Mouse (Mus musculus): ENCODE data around the gene Fbxo28. TPM values are rescaled to one million over a fixed set of nuclear protein-coding genes. Genes with fewer than 3 reads are reported as not detected.

The Fbxo28 gene
- polyA plus RNA-seq, 1 experiment from 2014 or later: 32.1 TPM

DNA sequence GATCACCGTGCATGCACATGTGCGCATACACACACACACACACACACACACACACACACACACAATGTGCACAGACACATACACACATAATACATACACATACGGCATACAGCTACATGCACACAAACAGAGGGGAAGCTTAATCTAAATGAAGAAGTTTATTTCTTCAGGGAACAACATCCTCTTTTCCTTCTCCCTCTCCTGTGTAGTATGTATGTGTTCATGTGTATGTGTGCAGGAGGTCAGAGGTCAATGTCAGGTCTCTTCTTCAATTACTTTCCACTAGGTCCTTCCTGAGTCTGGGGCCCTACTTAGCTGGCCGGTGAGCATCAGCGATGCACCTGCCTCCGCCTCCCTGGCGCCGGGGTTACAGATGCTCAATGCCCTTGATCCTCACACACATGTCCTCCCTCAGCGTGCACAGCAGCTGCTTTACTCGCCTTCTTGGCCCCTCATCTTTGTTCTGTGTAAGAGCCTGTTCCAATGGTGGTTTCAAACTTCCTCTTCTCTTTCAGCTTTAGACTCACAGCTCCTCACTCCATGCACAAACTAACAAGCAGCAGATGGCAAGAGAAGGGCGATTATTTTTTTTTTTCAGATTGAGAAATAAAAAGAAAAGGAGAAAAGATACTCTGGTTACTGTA lies 13.2 kb upstream of the Fbxo28 start:
- ATAC-seq (ENCODE audit: low FRiP score) (no peak), DNase-seq (ENCODE audit: low spot score, missing footprints) (no peak)
- H3K4me1 ChIP-seq (ENCODE audit: control insufficient read depth, insufficient read depth, low read length): no peaks in the 10 kb centered on the region
- no peak overlapping the region for H3K9ac ChIP-seq (ENCODE audit: low read length)
- H3K27ac ChIP-seq (ENCODE audit: low read depth, low read length): no peak overlapping the region
- H3K27me3 ChIP-seq (ENCODE audit: control insufficient read depth, insufficient read depth, low read length): no peaks in the 10 kb centered on the region
- no peaks in the 10 kb centered on the region for H3K36me3 ChIP-seq (ENCODE audit: control insufficient read depth, insufficient read depth, low read length)
- no peaks in the 10 kb centered on the region for H3K9me3 ChIP-seq (ENCODE audit: control insufficient read depth, low read length)
- H3K4me2 ChIP-seq: no peak overlapping the region
- 84% methylated on average over 11 of the region's 11 CpGs for WGBS
- H3K4me3 ChIP-seq (ENCODE audit: low read depth, low read length): no peak overlapping the region

DNA sequence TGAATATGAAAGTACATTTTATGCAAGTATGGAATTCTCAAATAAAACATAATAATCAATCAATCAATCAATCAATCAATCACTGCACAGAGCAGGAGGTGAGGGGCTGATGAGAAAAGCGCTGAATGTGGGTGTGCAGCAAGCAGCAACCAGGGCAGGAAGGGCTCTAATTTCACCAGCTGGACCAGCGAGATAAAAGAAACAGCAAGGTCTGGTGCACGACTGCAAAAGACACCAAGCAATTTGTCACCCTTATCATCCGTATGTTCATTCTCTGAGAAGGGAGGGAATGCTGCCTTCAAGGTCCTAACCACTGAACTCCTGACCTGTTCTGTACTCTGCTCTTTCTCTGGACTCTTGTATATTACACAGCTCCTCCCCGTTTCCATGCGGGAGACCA lies 8.1 kb upstream of the Fbxo28 start:
- WGBS: 88% methylated on average over 6 of the region's 6 CpGs
- DNase-seq (ENCODE audit: low spot score, missing footprints) (no peak), ATAC-seq (ENCODE audit: low FRiP score) (no peak)
- no peak overlapping the region for H3K9ac ChIP-seq (ENCODE audit: low read length)
- H3K4me2 ChIP-seq: no peak overlapping the region
- no peak overlapping the region for H3K4me3 ChIP-seq (ENCODE audit: low read depth, low read length)
- no peaks in the 10 kb centered on the region for H3K36me3 ChIP-seq (ENCODE audit: control insufficient read depth, insufficient read depth, low read length)
- H3K27me3 ChIP-seq (ENCODE audit: control insufficient read depth, insufficient read depth, low read length): no peaks in the 10 kb centered on the region
- peaks cover 3% of the 10 kb centered on the region; the same call in 1 of the 2 replicates for H3K9me3 ChIP-seq (ENCODE audit: control insufficient read depth, low read length)
- no peaks in the 10 kb centered on the region for H3K4me1 ChIP-seq (ENCODE audit: control insufficient read depth, insufficient read depth, low read length)
- no peak overlapping the region for H3K27ac ChIP-seq (ENCODE audit: low read depth, low read length)

- 83% methylated on average over 5 of the region's 5 CpGs for WGBS
Observed at GRCm38 (mm10) chr1:182346491-182346890, 5.1 kb upstream of the Fbxo28 start.

GRCm38 (mm10) chr1:182345857-182346256 lies 4.4 kb upstream of the Fbxo28 start:
- 75% methylated on average over 2 of the region's 2 CpGs for WGBS
- peaks cover 3% of the 10 kb centered on the region; the same call in 1 of the 2 replicates for H3K9me3 ChIP-seq (ENCODE audit: control insufficient read depth, low read length)
- DNase-seq (ENCODE audit: low spot score, missing footprints): no peak
- H3K27ac ChIP-seq (ENCODE audit: low read depth, low read length): no peak overlapping the region
- H3K36me3 ChIP-seq (ENCODE audit: control insufficient read depth, insufficient read depth, low read length): no peaks in the 10 kb centered on the region
- H3K4me2 ChIP-seq: no peak overlapping the region
- no peaks in the 10 kb centered on the region for H3K27me3 ChIP-seq (ENCODE audit: control insufficient read depth, insufficient read depth, low read length)
- no peak overlapping the region for H3K4me3 ChIP-seq (ENCODE audit: low read depth, low read length)
- H3K9ac ChIP-seq (ENCODE audit: low read length): no peak overlapping the region
- no peaks in the 10 kb centered on the region for H3K4me1 ChIP-seq (ENCODE audit: control insufficient read depth, insufficient read depth, low read length)
- ATAC-seq (ENCODE audit: low FRiP score): no peak

More at GRCm38 (mm10) chr1:182346491-182346890, 5.1 kb upstream of the Fbxo28 start:
- H3K27me3 ChIP-seq (ENCODE audit: control insufficient read depth, insufficient read depth, low read length): no peaks in the 10 kb centered on the region
- no peak overlapping the region for H3K27ac ChIP-seq (ENCODE audit: low read depth, low read length)
- no peaks in the 10 kb centered on the region for H3K36me3 ChIP-seq (ENCODE audit: control insufficient read depth, insufficient read depth, low read length)
- peaks cover 3% of the 10 kb centered on the region; the same call in 1 of the 2 replicates for H3K9me3 ChIP-seq (ENCODE audit: control insufficient read depth, low read length)
- H3K9ac ChIP-seq (ENCODE audit: low read length): no peak overlapping the region
- H3K4me2 ChIP-seq: no peak overlapping the region
- no peak overlapping the region for H3K4me3 ChIP-seq (ENCODE audit: low read depth, low read length)
- no peak for ATAC-seq (ENCODE audit: low FRiP score)
- no peak for DNase-seq (ENCODE audit: low spot score, missing footprints)
- H3K4me1 ChIP-seq (ENCODE audit: control insufficient read depth, insufficient read depth, low read length): no peaks in the 10 kb centered on the region

DNA sequence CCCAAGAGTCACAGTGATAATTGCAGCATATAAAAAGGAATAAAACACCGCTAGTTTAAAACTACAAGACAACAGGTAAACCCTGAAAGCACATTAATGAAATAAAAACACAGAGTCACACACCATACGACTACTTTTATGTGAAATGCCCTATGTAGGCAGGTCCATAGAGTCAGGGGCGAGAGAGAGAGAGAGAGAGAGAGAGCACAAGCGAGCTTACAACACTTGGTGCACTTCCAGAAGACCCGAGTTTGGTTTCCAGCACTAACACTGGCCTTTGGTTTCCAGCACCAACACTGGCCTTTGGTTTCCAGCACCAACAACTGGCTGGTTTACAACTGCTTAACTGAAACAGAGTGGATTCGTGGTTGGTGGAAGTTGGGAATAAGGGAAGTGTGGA lies 564 bp upstream of the Fbxo28 start:
- Histone ChIP-seq H3K4me2 (peak overlapping the region; percentile 51), H3K9ac (ENCODE audit: low read length) (peak overlapping the region; percentile 99; the same call in 1 of the 2 replicates), H3K36me3 (ENCODE audit: control insufficient read depth, insufficient read depth, low read length) (no peaks in the 10 kb centered on the region), H3K27ac (ENCODE audit: low read depth, low read length) (no peak overlapping the region), H3K9me3 (ENCODE audit: control insufficient read depth, low read length) (no peaks in the 10 kb centered on the region), H3K4me1 (ENCODE audit: control insufficient read depth, insufficient read depth, low read length) (peaks cover 13% of the 10 kb centered on the region), H3K27me3 (ENCODE audit: control insufficient read depth, insufficient read depth, low read length) (no peaks in the 10 kb centered on the region), H3K4me3 (ENCODE audit: low read depth, low read length) (peak overlapping the region; percentile 89)
- DNase-seq (ENCODE audit: low spot score, missing footprints) (peak; percentile 83), ATAC-seq (ENCODE audit: low FRiP score) (peak; percentile 26; the same call in 1 of the 2 replicates)
- WGBS: 40% methylated on average over 6 of the region's 6 CpGs

DNA sequence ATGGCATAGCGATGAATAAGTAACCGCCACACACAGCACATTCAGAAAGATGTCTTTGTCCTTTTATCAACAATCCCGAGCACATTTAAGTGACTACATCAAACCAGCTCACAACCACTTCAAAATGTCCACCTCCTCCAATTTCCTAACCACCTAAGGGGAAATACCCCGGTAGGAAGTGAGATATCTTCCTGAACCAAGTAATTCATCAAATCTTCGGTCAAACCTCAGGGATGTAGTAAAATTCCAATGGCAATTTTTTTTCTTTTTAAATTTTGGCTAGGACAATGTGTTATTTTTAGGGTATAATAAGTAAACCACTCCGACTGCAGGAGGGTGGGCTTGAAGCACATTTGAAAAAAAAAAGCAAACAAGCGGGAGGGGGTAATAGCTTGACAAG lies 1.1 kb downstream of the Fbxo28 start:
- no peak overlapping the region for H3K27ac ChIP-seq (ENCODE audit: low read depth, low read length)
- peaks cover 13% of the 10 kb centered on the region for H3K4me1 ChIP-seq (ENCODE audit: control insufficient read depth, insufficient read depth, low read length)
- H3K9ac ChIP-seq (ENCODE audit: low read length): peak overlapping the region; percentile 99
- H3K27me3 ChIP-seq (ENCODE audit: control insufficient read depth, insufficient read depth, low read length): no peaks in the 10 kb centered on the region
- WGBS: 49% methylated on average over 7 of the region's 7 CpGs
- H3K4me2 ChIP-seq: peak overlapping the region; percentile 78
- DNase-seq (ENCODE audit: low spot score, missing footprints): no peak
- no peak for ATAC-seq (ENCODE audit: low FRiP score)
- no peaks in the 10 kb centered on the region for H3K36me3 ChIP-seq (ENCODE audit: control insufficient read depth, insufficient read depth, low read length)
- no peaks in the 10 kb centered on the region for H3K9me3 ChIP-seq (ENCODE audit: control insufficient read depth, low read length)
- peak overlapping the region; percentile 89 for H3K4me3 ChIP-seq (ENCODE audit: low read depth, low read length)

DNA sequence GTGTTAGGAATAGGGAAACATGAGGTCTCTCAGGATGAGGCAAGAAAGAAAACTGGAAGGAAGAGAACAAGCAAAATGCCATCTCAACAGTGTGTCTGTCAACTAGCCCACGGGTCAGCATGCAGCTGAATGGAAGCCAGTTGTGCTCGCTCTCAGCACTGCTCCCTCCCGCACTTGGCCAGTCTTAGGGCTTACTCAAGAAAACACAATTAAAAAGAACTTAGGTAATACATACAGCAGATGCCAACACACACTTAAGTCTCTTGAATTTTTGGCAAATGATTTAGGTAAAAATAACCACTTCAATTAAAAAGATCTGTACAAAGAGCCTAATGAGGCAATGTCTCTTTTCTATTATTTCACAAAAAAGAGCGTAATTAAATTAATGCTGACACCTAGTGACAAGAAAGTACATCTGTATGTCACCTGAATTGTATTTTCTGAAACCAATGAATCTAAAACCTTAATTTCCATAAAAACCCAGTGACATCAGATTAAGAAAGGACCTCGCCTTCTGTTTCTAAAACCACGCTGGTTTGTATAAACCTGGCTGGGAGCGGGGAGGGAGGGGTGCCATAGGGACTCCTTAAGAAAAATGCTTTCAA lies 2.4 kb downstream of the Fbxo28 start:
- peak overlapping the region; percentile 78 for H3K4me2 ChIP-seq

GRCm38 (mm10) chr1:182333766-182334437 lies 7.5 kb downstream of the Fbxo28 start:
- no peak overlapping the region for H3K4me3 ChIP-seq (ENCODE audit: low read depth, low read length)
- H3K36me3 ChIP-seq (ENCODE audit: control insufficient read depth, insufficient read depth, low read length): peaks cover 4% of the 10 kb centered on the region; the same call in 1 of the 2 replicates
- whole genome bisulfite sequencing: 96% methylated on average over 7 of the region's 7 CpGs
- no peaks in the 10 kb centered on the region for H3K27me3 ChIP-seq (ENCODE audit: control insufficient read depth, insufficient read depth, low read length)
- no peak overlapping the region for H3K4me2 ChIP-seq
- H3K4me1 ChIP-seq (ENCODE audit: control insufficient read depth, insufficient read depth, low read length): no peaks in the 10 kb centered on the region
- DNase-seq (ENCODE audit: low spot score, missing footprints) (no peak), ATAC-seq (ENCODE audit: low FRiP score) (no peak)
- H3K9ac ChIP-seq (ENCODE audit: low read length): no peak overlapping the region
- H3K27ac ChIP-seq (ENCODE audit: low read depth, low read length): no peak overlapping the region
- H3K9me3 ChIP-seq (ENCODE audit: control insufficient read depth, low read length): no peaks in the 10 kb centered on the region

More for the DNA sequence above, 2.4 kb downstream of the Fbxo28 start:
- DNase-seq (ENCODE audit: low spot score, missing footprints): no peak
- H3K4me1 ChIP-seq (ENCODE audit: control insufficient read depth, insufficient read depth, low read length): peaks cover 13% of the 10 kb centered on the region
- no peak overlapping the region for H3K27ac ChIP-seq (ENCODE audit: low read depth, low read length)
- no peaks in the 10 kb centered on the region for H3K9me3 ChIP-seq (ENCODE audit: control insufficient read depth, low read length)
- H3K4me3 ChIP-seq (ENCODE audit: low read depth, low read length): no peak overlapping the region
- H3K9ac ChIP-seq (ENCODE audit: low read length): no peak overlapping the region
- WGBS: 77% methylated on average over 7 of the region's 7 CpGs
- no peak for ATAC-seq (ENCODE audit: low FRiP score)
- H3K27me3 ChIP-seq (ENCODE audit: control insufficient read depth, insufficient read depth, low read length): no peaks in the 10 kb centered on the region
- H3K36me3 ChIP-seq (ENCODE audit: control insufficient read depth, insufficient read depth, low read length): no peaks in the 10 kb centered on the region
